Mouse (Mus musculus): ENCODE data around the gene Pxylp1. TPM values are rescaled to one million over a fixed set of nuclear protein-coding genes. Genes with fewer than 3 reads are reported as not detected.

Pxylp1 gene
- total and polyA plus RNA-seq, 3 experiments: 7.8 to 10.1 (median 8.3) TPM

GRCm38 (mm10) chr9:96865473-96866050 is 26.9 kb downstream of the Pxylp1 start:
- TF ChIP-seq ZC3H11A (IDR thresholded peaks at IDR 0.05; ENCODE audit: low read depth, low read length) (no peak), NELFE (IDR thresholded peaks at IDR 0.05; ENCODE audit: low read depth, low read length) (no peak), CTCF (conservative IDR thresholded peaks at IDR 0.05 in 1 of 2, IDR thresholded peaks at IDR 0.05 in 1 of 2; ENCODE audit: low read depth in 2 of 2, low read length in 2 of 2) (no peak), CHD2 (IDR thresholded peaks at IDR 0.05; ENCODE audit: low read length) (no peak), POLR2A (IDR thresholded peaks at IDR 0.05; ENCODE audit: low read depth, low read length) (no peak), RAD21 (IDR thresholded peaks at IDR 0.05; ENCODE audit: low read depth, low read length) (no peak), POLR2AphosphoS2 (IDR thresholded peaks at IDR 0.05; ENCODE audit: low read depth, low read length) (no peak)
- Histone ChIP-seq H3K9ac (ENCODE audit: insufficient read depth, low read depth) (no peak overlapping the region), H3K4me3 (replicated peaks in 1 of 3; ENCODE audit: low read depth in 2 of 3, low read length in 2 of 3, poor library complexity in 1 of 3) (no peak overlapping the region), H3K9me3 (replicated peaks; ENCODE audit: low read length) (no peaks in the 10 kb centered on the region), H3K4me2 (ENCODE audit: insufficient read depth, low read depth, poor library complexity, severe bottlenecking) (no peak overlapping the region), H3K27ac (ENCODE audit: insufficient read depth, low read depth) (no peak overlapping the region), H3K79me2 (replicated peaks; ENCODE audit: control insufficient read depth, extremely low read depth, insufficient read depth, poor library complexity, severe bottlenecking) (no peaks in the 10 kb centered on the region), H3K27me3 (replicated peaks) (no peaks in the 10 kb centered on the region), H3K4me1 (ENCODE audit: control insufficient read depth in 1 of 2, insufficient read depth in 2 of 2) (peaks cover 18 to 85% of the 10 kb centered on the region in 2 experiments), H3K36me3 (replicated peaks in 1 of 2; ENCODE audit: control insufficient read depth in 1 of 2, insufficient read depth in 1 of 2, low read length in 1 of 2) (peaks cover 0 to 5% of the 10 kb centered on the region in 2 experiments)
- dilution Hi-C loops (cut with MboI; ENCODE audit: extremely low pct_ligation_motif_present, extremely low pct_unique_long_range_greater_than_20kb, low sequenced_read_pairs): no loop called here
- no peak for DNase-seq (ENCODE audit: extremely low read depth)
- in situ Hi-C loops (cut with MboI; ENCODE audit: low pct_ligation_motif_present, low pct_unique_long_range_greater_than_20kb, low sequenced_read_pairs): no loop called here

- dilution Hi-C loops (cut with MboI; ENCODE audit: extremely low pct_ligation_motif_present, extremely low pct_unique_long_range_greater_than_20kb, low sequenced_read_pairs) (no loop called here), in situ Hi-C loops (cut with MboI; ENCODE audit: low pct_ligation_motif_present, low pct_unique_long_range_greater_than_20kb, low sequenced_read_pairs) (no loop called here)
- Histone ChIP-seq H3K4me2 (ENCODE audit: insufficient read depth, low read depth, poor library complexity, severe bottlenecking) (no peak overlapping the region), H3K27ac (ENCODE audit: insufficient read depth, low read depth) (no peak overlapping the region), H3K27me3 (replicated peaks) (no peaks in the 10 kb centered on the region), H3K9me3 (replicated peaks; ENCODE audit: low read length) (no peaks in the 10 kb centered on the region), H3K4me3 (replicated peaks in 1 of 3; ENCODE audit: low read depth in 2 of 3, low read length in 2 of 3, poor library complexity in 1 of 3) (no peak overlapping the region), H3K4me1 (ENCODE audit: control insufficient read depth in 1 of 2, insufficient read depth in 2 of 2) (peaks cover 28 to 86% of the 10 kb centered on the region in 2 experiments), H3K79me2 (replicated peaks; ENCODE audit: control insufficient read depth, extremely low read depth, insufficient read depth, poor library complexity, severe bottlenecking) (no peaks in the 10 kb centered on the region), H3K36me3 (replicated peaks in 1 of 2; ENCODE audit: control insufficient read depth in 1 of 2, insufficient read depth in 1 of 2, low read length in 1 of 2) (peaks cover 0 to 5% of the 10 kb centered on the region in 2 experiments), H3K9ac (ENCODE audit: insufficient read depth, low read depth) (no peak overlapping the region)
- DNase-seq (ENCODE audit: extremely low read depth): no peak
- TF ChIP-seq SMC3 (IDR thresholded peaks at IDR 0.05; ENCODE audit: low read depth, low read length) (no peak), POLR2AphosphoS2 (IDR thresholded peaks at IDR 0.05; ENCODE audit: low read depth, low read length) (no peak), IRF4 (IDR thresholded peaks at IDR 0.05; ENCODE audit: low read depth, low read length) (no peak), PAX5 (IDR thresholded peaks at IDR 0.05; ENCODE audit: low read length) (no peak), KAT2A (IDR thresholded peaks at IDR 0.05; ENCODE audit: insufficient replicate concordance, low read length) (no peak), ZC3H11A (IDR thresholded peaks at IDR 0.05; ENCODE audit: low read depth, low read length) (no peak), E2F4 (IDR thresholded peaks at IDR 0.05; ENCODE audit: insufficient replicate concordance, low read depth, low read length) (no peak), ZNF384 (IDR thresholded peaks at IDR 0.05; ENCODE audit: low read depth, low read length) (no peak), NELFE (IDR thresholded peaks at IDR 0.05; ENCODE audit: low read depth, low read length) (no peak), MAX (IDR thresholded peaks at IDR 0.05; ENCODE audit: low read length) (no peak), JUN (IDR thresholded peaks at IDR 0.05; ENCODE audit: insufficient read depth, low read depth, low read length) (no peak), TBP (conservative IDR thresholded peaks at IDR 0.05; ENCODE audit: low read depth, low read length) (no peak), CHD2 (IDR thresholded peaks at IDR 0.05; ENCODE audit: low read length) (no peak), JUND (conservative IDR thresholded peaks at IDR 0.05; ENCODE audit: low read depth, low read length) (no peak), CHD1 (IDR thresholded peaks at IDR 0.05; ENCODE audit: low read depth, low read length) (no peak), MYC (IDR thresholded peaks at IDR 0.05; ENCODE audit: low read depth, low read length) (no peak)
These were observed 28.9 kb downstream of the Pxylp1 start for GRCm38 (mm10) chr9:96863539-96863938.
